Mouse (Mus musculus): ENCODE data around the gene Fam160a1. TPM values are rescaled to one million over a fixed set of nuclear protein-coding genes. Genes with fewer than 3 reads are reported as not detected.

The Fam160a1 gene
- polyA plus RNA-seq, 1 experiment from 2014 or later, result 4.6 TPM

DNA sequence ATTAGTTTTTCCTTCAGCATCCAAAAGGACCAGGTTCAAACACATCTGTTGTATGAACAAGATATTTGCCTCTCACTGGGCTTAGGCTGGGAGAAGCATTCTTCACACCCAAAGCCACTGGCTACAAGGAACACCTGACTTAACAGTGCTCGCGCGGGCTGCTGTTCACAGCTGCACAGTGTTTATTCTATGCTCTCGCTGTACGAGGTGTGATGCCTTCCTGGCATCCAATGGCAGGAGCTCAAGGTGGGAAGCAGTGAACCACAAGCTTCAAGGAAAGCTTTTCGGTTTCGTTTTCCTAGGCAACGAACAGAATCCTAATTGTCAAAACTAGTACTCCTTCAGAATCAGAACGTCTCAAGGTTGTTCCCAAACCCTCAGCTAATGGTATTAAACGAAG, 40.4 kb downstream of the Fam160a1 start:
- no peak overlapping the region for H3K27ac ChIP-seq
- no peak overlapping the region for H3K4me3 ChIP-seq (replicated peaks)
- no peaks in the 10 kb centered on the region for H3K36me3 ChIP-seq
- no peaks in the 10 kb centered on the region for H3K4me1 ChIP-seq
- no peak overlapping the region for H3K4me2 ChIP-seq
- 55% methylated on average over 10 of the region's 10 CpGs for WGBS
- no peak for ATAC-seq (ENCODE audit: insufficient read depth, low FRiP score, low read depth)
- no peaks in the 10 kb centered on the region for H3K9me3 ChIP-seq
- H3K27me3 ChIP-seq (replicated peaks), result no peaks in the 10 kb centered on the region
- H3K9ac ChIP-seq, result no peak overlapping the region

DNA sequence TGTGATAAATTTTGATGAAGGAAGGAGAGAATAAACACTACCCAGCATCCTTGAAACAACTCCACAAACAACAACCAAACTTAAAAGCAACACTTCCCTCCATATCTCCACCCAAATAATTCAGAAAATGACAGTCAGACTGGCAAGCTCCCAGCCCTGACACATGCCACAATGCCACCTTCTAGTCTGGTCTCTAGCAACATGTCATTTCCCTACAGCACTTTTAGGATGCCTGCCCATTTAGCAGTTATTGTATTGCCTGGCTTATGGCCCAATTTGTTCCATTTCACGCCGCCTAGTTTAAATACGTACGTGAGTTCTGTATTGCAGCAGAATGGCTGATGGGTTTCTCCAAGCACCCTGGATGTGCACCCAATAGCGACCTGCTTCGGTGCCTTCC, 41.0 kb downstream of the Fam160a1 start:
- Histone ChIP-seq H3K9me3 (no peaks in the 10 kb centered on the region), H3K27me3 (replicated peaks) (no peaks in the 10 kb centered on the region), H3K9ac (no peak overlapping the region), H3K36me3 (no peaks in the 10 kb centered on the region), H3K4me1 (no peaks in the 10 kb centered on the region), H3K4me2 (no peak overlapping the region), H3K4me3 (replicated peaks) (no peak overlapping the region), H3K27ac (no peak overlapping the region)
- no peak for ATAC-seq (ENCODE audit: insufficient read depth, low FRiP score, low read depth)
- WGBS, result 65% methylated on average over 6 of the region's 6 CpGs

DNA sequence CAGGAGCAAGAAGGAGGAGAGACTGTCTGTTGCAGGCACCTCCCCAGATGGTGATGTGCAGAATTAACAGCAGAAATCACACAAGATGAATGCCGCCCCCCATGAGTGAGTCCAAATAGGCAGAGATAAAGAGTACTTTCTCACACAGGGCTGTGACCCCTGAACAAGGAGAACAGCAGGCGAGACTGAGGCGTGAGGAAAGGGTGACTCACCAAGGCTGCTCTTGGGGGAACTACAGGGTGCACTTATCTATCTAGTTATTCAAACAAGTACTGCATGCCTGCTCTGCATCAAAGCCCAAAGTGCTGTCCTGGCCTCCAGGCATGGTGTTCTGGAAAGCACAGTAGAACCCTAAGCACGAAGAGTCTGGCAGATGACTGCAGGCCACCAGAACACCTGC, 43.2 kb downstream of the Fam160a1 start:
- Histone ChIP-seq H3K36me3 (no peaks in the 10 kb centered on the region), H3K27me3 (replicated peaks) (no peaks in the 10 kb centered on the region), H3K9ac (no peak overlapping the region), H3K4me3 (replicated peaks) (no peak overlapping the region), H3K4me2 (no peak overlapping the region), H3K4me1 (no peaks in the 10 kb centered on the region), H3K9me3 (no peaks in the 10 kb centered on the region), H3K27ac (no peak overlapping the region)
- 35% methylated on average over 4 of the region's 4 CpGs for WGBS
- peak; percentile 75 for ATAC-seq (ENCODE audit: insufficient read depth, low FRiP score, low read depth)

DNA sequence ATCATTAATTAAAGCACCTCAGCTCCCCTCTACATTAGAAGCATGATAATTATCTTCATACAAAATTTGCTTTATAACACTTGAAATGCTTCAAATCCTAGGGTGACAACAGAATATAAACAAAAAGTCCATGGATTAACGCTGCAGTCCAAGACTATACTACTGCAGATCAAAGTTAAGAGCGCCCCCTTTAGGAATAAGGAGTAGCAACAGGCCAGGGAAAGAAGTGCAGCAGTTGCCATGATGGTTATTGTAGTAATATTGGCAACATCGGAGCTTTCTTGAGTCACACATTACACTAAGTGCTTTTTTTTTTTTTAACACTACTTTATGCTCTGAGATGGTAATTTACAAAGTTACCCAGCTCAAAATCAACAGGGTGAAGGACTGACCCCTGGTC, 43.7 kb downstream of the Fam160a1 start:
- Histone ChIP-seq H3K4me1 (no peaks in the 10 kb centered on the region), H3K4me2 (no peak overlapping the region), H3K9me3 (no peaks in the 10 kb centered on the region), H3K27me3 (replicated peaks) (no peaks in the 10 kb centered on the region), H3K27ac (no peak overlapping the region), H3K36me3 (no peaks in the 10 kb centered on the region), H3K9ac (no peak overlapping the region), H3K4me3 (replicated peaks) (no peak overlapping the region)
- ATAC-seq (ENCODE audit: insufficient read depth, low FRiP score, low read depth), result no peak
- WGBS, result 38% methylated on average over 3 of the region's 3 CpGs

- no peak overlapping the region for H3K9ac ChIP-seq
- no peak overlapping the region for H3K4me3 ChIP-seq (replicated peaks)
- no peaks in the 10 kb centered on the region for H3K4me1 ChIP-seq
- no peaks in the 10 kb centered on the region for H3K36me3 ChIP-seq
- ATAC-seq (ENCODE audit: insufficient read depth, low FRiP score, low read depth), result no peak
- H3K9me3 ChIP-seq, result no peaks in the 10 kb centered on the region
- H3K27ac ChIP-seq, result no peak overlapping the region
- H3K27me3 ChIP-seq (replicated peaks), result no peaks in the 10 kb centered on the region
- WGBS, result 63% methylated on average over 7 of the region's 7 CpGs
- H3K4me2 ChIP-seq, result no peak overlapping the region
These were observed 52.2 kb downstream of the Fam160a1 start for GRCm38 (mm10) chr3:85764937-85765337.

- Histone ChIP-seq H3K9ac (no peak overlapping the region), H3K4me3 (replicated peaks) (no peak overlapping the region), H3K9me3 (no peaks in the 10 kb centered on the region), H3K4me1 (no peaks in the 10 kb centered on the region), H3K36me3 (no peaks in the 10 kb centered on the region), H3K4me2 (no peak overlapping the region), H3K27ac (no peak overlapping the region), H3K27me3 (replicated peaks) (no peaks in the 10 kb centered on the region)
- WGBS, result 74% methylated on average over 18 of the region's 18 CpGs
- no peak for ATAC-seq (ENCODE audit: insufficient read depth, low FRiP score, low read depth)
These were observed 52.9 kb downstream of the Fam160a1 start for GRCm38 (mm10) chr3:85764008-85764834.

- no peaks in the 10 kb centered on the region for H3K36me3 ChIP-seq
- H3K4me3 ChIP-seq (replicated peaks), result no peak overlapping the region
- H3K9ac ChIP-seq, result no peak overlapping the region
- ATAC-seq (ENCODE audit: insufficient read depth, low FRiP score, low read depth), result no peak
- H3K27ac ChIP-seq, result no peak overlapping the region
- WGBS, result 49% methylated on average over 2 of the region's 2 CpGs
- no peaks in the 10 kb centered on the region for H3K27me3 ChIP-seq (replicated peaks)
- H3K4me1 ChIP-seq, result no peaks in the 10 kb centered on the region
- H3K9me3 ChIP-seq, result no peaks in the 10 kb centered on the region
- H3K4me2 ChIP-seq, result no peak overlapping the region
These were observed 59.1 kb downstream of the Fam160a1 start for GRCm38 (mm10) chr3:85757944-85758343.

- WGBS, result 87% methylated on average over 4 of the region's 4 CpGs
- Histone ChIP-seq H3K4me1 (no peaks in the 10 kb centered on the region), H3K27ac (no peak overlapping the region), H3K4me3 (replicated peaks) (no peak overlapping the region), H3K4me2 (no peak overlapping the region), H3K27me3 (replicated peaks) (no peaks in the 10 kb centered on the region), H3K36me3 (no peaks in the 10 kb centered on the region), H3K9ac (no peak overlapping the region), H3K9me3 (no peaks in the 10 kb centered on the region)
- ATAC-seq (ENCODE audit: insufficient read depth, low FRiP score, low read depth), result no peak
These were observed 59.7 kb downstream of the Fam160a1 start for GRCm38 (mm10) chr3:85757435-85757834.

DNA sequence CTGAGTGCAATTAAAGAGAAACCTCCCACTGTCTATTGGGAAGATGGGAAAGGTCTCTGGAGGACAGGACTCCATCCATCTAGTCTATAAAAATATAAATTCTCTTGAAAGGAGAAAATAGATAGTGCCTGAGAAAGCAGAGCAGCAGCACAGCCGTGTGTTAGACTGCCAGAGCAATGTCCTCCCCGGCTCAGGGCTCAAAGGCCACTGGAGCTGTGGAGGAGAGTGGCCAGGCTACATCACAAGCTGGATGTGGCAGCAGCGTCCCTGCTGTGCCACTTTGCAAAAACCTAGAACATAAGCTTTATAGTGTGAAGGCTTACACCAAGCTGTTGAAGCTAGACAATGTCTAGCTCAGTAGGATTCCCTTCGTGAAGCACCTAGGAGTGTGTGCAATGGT, 67.7 kb downstream of the Fam160a1 start:
- Histone ChIP-seq H3K27ac (no peak overlapping the region), H3K36me3 (no peaks in the 10 kb centered on the region), H3K9ac (no peak overlapping the region), H3K4me3 (replicated peaks) (no peak overlapping the region), H3K9me3 (no peaks in the 10 kb centered on the region), H3K4me2 (no peak overlapping the region), H3K27me3 (replicated peaks) (no peaks in the 10 kb centered on the region), H3K4me1 (no peaks in the 10 kb centered on the region)
- no peak for ATAC-seq (ENCODE audit: insufficient read depth, low FRiP score, low read depth)
- WGBS, result 58% methylated on average over 4 of the region's 4 CpGs

DNA sequence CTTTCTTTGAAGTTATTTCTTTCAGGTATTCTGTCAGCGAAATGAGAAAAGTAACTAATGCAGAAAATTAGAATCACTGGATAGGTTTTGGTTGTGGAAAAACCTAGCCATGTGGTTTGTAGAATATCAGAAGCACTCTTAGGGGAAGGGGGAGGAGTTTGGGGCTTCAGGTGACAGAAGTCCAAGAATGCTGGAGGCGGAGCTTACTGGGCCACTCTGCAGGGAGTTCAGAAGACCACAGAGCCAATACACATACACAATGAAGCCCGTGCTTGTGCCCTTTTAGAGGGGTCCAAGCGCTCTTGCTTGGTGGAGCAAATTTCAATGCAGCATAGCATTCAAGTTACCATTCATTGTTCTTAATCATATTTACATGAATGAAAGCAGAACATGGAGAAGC, 68.2 kb downstream of the Fam160a1 start:
- no peaks in the 10 kb centered on the region for H3K36me3 ChIP-seq
- H3K4me2 ChIP-seq, result no peak overlapping the region
- H3K27ac ChIP-seq, result no peak overlapping the region
- no peak for ATAC-seq (ENCODE audit: insufficient read depth, low FRiP score, low read depth)
- no peaks in the 10 kb centered on the region for H3K4me1 ChIP-seq
- H3K9me3 ChIP-seq, result no peaks in the 10 kb centered on the region
- no peaks in the 10 kb centered on the region for H3K27me3 ChIP-seq (replicated peaks)
- WGBS, result 37% methylated on average over 4 of the region's 4 CpGs
- no peak overlapping the region for H3K4me3 ChIP-seq (replicated peaks)
- H3K9ac ChIP-seq, result no peak overlapping the region

DNA sequence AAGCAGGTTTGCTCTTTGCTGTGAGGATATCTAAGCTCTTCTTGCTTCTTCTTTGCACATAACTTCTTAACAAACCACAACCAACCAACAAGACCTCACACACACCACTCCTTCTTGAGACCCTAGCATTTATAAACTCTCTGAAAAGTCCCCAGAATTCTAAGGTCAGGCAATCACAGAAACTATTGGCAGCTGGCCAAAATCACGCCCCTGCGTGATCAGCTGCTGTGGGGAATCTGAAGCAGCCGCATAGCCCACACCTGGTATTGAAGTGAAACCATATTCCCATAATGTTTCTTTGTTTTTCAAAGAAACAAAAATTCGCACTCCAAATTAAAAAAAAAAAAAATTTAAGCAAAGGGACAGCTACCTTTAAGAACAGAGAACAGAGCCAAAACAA, 71.0 kb downstream of the Fam160a1 start:
- Histone ChIP-seq H3K27ac (no peak overlapping the region), H3K27me3 (replicated peaks) (no peaks in the 10 kb centered on the region), H3K9ac (no peak overlapping the region), H3K4me1 (no peaks in the 10 kb centered on the region), H3K36me3 (no peaks in the 10 kb centered on the region), H3K9me3 (no peaks in the 10 kb centered on the region), H3K4me2 (no peak overlapping the region), H3K4me3 (replicated peaks) (no peak overlapping the region)
- no peak for ATAC-seq (ENCODE audit: insufficient read depth, low FRiP score, low read depth)
- WGBS, result 26% methylated on average over 4 of the region's 4 CpGs

DNA sequence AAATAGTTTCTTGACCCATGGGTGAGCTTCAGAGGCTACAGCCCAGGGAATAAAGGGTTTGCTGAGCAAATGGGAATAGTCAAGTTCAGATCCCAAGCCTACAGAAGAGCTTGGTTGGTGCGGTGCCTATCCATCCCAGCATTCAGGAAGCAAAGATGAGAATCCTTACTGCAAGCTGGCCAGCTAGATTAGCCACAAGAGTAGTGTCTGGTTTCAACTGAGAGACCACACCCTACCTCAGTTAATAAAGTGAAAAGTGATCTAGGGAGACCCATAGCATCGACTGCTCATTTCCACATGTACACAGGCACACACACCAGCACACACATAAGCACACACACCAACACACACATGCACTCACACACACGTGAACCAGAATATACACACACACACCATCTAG, 75.3 kb downstream of the Fam160a1 start:
- Histone ChIP-seq H3K4me1 (no peaks in the 10 kb centered on the region), H3K4me2 (no peak overlapping the region), H3K27me3 (replicated peaks) (no peaks in the 10 kb centered on the region), H3K9ac (no peak overlapping the region), H3K9me3 (no peaks in the 10 kb centered on the region), H3K27ac (no peak overlapping the region), H3K4me3 (replicated peaks) (no peak overlapping the region), H3K36me3 (no peaks in the 10 kb centered on the region)
- ATAC-seq (ENCODE audit: insufficient read depth, low FRiP score, low read depth), result no peak
- 82% methylated on average over 3 of the region's 3 CpGs for WGBS

GRCm38 (mm10) chr3:85738591-85738990, 78.5 kb downstream of the Fam160a1 start:
- Histone ChIP-seq H3K4me1 (no peaks in the 10 kb centered on the region), H3K27me3 (replicated peaks) (no peaks in the 10 kb centered on the region), H3K9me3 (no peaks in the 10 kb centered on the region), H3K4me2 (no peak overlapping the region), H3K27ac (no peak overlapping the region), H3K9ac (no peak overlapping the region), H3K36me3 (no peaks in the 10 kb centered on the region), H3K4me3 (replicated peaks) (no peak overlapping the region)
- ATAC-seq (ENCODE audit: insufficient read depth, low FRiP score, low read depth), result no peak
- WGBS, result 59% methylated on average over 3 of the region's 3 CpGs
